Mouse (Mus musculus) frontal cortex, postnatal 10 days (tissue): Measurements from ENCODE around the gene Lrrc74b.
A peak's percentile ranks its signal among the peaks of the same experiment; 100 is the strongest.
"Not testable (repeated sequence)": the region's sequence is repeated elsewhere in the genome, so short reads cannot be mapped to it uniquely, and the experiment has no call there.

ENCODE experiments used
- DNase-seq, 2 experiments: peaks; one replicate each; pipeline ENCODE4 v3.0.0; 2022; ENCODE audit warnings: low spot score in 2 of 2, mixed read lengths in 1 of 2

Lrrc74b gene

DNA sequence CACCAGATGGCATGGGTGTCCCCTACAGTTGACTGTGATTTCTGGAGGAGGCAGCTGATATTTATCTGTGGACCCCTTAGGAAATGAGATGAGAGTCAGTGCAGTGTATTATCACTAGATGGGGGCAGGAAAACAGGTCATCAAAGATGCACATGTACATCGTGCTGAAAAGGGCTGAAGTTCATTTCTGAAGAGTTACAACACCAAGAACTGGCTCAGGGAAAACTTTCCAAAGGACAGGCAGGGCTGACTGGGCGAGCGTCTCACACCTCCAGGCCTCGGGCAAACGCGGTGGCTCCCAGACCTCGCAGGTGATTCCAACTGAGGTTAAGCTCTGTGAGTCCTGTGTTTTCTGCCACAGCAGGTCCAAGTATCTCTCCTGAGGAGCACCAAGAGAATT is 8.2 kb downstream of the Lrrc74b start:
- no peak for DNase-seq

GRCm38 (mm10) chr16:17542632-17543031 is 18.4 kb downstream of the Lrrc74b start:
- no peak for DNase-seq

DNA sequence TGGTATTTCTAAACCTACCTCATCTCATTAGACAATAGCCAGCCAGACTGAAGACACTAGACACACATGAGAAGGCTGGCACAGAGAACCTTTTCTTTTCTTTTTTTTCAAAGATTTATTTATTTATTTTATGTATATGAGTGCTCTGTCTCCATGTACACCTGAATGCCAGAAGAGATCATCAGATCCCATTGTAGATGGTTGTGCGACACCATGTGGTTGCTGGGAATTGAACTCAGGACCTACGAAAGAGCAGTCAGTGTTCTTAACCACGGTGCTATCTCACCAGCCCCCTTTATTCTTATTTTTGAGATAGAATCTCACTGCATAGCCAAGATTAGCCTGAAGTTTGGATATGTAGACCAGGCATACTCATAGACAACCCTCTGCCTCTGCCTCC is 24.5 kb downstream of the Lrrc74b start:
- DNase-seq, result no peak

DNA sequence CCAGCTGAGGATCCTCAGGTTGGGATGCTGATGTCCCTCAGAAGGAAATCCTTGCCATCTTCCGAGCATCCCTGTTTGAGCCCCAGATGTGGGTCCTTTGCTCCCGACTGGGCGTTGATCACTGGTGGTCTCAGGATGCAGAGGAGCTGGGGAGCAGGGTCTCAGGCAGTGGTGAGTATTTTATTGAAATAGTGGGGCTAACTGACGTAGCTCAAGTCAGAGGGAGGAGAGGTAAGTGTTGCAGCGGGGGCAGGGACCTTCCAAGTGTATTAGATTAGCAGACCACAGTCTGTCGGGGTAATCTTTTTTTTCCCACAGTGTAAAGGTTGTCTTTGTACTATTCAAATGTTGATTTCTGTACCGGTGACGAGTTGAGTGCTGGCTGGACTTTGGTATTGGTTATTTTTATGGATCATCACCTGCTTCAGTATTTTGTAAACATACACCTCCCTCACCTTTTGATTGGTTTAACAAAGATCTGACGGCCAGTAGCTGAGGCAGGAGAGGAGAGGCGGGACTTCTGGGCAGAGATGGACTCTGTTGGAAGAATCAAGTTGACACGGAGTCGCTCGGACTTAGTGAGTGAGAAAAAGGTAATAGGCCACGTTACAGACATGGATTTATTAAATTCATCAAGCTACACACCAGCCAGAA is 28.2 kb downstream of the Lrrc74b start:
- DNase-seq, result no peak

- no peak for DNase-seq
These were observed 28.8 kb downstream of the Lrrc74b start for GRCm38 (mm10) chr16:17532271-17532670.

DNA sequence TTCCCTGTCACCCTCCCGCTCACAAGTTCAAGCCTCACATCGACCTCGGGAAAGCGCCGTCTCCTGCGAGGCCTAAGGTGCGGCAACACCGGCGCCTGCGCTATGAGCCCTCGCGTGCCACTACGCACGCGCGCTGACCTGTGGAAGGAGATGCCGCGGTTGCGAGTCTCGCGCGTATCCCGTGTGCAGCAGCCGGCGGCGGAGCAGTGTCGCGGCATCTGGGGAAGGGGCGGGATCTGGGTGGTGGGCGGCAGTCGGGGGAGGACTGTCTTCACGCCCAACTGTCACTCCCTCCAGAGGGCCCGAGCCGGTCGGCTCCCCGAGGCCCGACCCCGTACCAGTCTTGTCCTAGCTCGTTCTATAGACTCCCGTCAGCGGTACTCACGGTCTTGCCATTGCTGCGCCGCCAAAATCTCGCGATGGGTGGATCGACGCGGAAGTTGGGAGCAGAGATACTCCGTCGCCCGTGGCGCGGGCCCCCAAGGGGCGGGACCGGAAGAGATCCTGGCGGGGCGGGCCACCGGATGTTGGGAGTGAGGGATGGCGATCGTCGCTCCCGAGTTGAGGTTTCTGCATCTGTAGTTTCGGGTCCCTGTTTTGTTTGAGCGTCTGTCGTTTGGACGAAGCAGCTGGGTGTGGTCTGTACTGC is 30.3 kb downstream of the Lrrc74b start, which contains the start of gene Thap7:
Thap7 (minus strand) TSS at position 497 of the 649 bp plus-strand sequence.
- peak; percentile 93 to 95 for DNase-seq

GRCm38 (mm10) chr16:17529981-17530586 is 31.0 kb downstream of the Lrrc74b start:
- DNase-seq, result no peak

- no peak for DNase-seq
These were observed 32.8 kb downstream of the Lrrc74b start for GRCm38 (mm10) chr16:17528276-17528675.

GRCm38 (mm10) chr16:17527606-17528005 is 33.4 kb downstream of the Lrrc74b start:
- DNase-seq, result no peak

DNA sequence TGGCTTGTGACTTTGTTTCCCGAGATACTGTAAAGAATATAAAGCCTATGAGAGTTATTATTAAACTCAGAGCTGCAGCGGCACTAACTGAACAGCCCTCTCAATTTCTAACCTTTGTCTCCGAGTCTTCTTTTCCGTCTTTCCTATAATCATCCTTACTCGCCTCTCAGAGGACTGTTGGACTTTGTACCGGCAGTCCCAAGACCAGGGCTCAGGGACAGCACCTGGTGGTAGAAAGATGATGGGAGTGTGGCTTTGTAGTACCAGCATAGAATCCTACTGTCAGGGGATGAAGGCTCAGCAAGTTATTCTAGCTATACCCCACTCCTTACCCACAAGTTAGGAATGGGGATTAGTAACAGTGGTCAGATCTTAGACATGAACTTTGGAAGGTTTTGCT is 34.8 kb downstream of the Lrrc74b start:
- no peak for DNase-seq

DNA sequence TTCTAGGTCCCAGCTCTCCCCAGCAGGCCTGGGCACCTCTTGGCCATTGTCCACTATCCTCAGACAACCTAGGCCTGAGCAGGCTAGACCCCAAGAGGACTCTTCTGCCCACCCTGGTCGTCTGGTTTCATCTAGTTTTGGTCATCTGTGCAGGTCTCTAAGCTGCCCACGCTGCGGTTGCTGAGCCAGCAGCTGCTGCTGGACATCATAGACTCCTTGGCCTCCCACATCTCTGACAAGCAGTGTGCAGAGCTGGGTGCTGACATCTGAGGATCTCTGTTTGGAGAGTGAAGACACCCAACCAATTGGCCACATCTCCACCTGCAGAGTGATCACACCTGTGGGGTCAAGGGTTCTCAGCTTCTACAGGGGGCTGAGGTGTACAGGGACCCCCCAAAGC is 35.5 kb downstream of the Lrrc74b start:
- DNase-seq, result no peak

- no peak for DNase-seq
These were observed 36.9 kb downstream of the Lrrc74b start for GRCm38 (mm10) chr16:17524156-17524555.

- DNase-seq, result no peak
These were observed 42.1 kb downstream of the Lrrc74b start for GRCm38 (mm10) chr16:17518910-17519309.

DNA sequence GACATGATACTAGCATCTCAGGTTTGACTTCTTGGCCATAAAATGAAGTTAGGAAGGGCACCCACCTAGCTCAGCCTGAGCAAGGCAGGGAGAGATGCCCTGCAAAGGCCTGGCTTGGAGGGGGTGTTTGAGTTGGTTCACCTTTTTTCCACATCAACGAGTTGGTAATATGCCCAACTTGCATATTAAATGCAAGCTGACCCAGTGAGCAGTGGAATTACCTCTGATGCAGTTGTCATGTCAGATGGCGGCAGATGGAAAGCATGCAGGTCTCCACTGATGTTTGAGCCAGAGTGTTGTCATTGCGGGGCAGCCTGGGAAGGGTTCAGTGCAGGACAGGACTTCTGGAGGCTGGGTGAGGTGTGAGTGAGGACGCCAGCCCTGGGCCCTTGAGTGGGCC is 49.6 kb downstream of the Lrrc74b start:
- no peak for DNase-seq

DNA sequence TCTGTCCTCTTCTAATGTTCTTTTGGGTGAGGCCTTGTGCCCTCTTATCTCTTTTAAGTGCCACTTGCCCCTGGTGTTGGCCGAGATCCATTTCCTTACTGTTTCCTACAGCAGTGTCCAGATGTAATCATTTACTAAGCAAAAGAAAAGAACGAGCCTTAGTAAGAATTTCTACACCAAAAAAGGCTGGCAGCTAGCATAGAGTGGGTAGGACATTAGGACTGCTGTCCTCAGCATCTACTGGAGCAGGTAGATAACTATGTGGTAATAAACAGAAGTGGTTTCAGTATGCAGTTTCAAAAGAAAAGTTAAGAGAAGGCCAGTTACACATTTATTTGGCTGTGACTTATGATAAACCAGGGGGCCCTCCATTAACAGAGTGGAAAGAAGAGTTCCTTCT is 50.4 kb downstream of the Lrrc74b start:
- no peak for DNase-seq

DNA sequence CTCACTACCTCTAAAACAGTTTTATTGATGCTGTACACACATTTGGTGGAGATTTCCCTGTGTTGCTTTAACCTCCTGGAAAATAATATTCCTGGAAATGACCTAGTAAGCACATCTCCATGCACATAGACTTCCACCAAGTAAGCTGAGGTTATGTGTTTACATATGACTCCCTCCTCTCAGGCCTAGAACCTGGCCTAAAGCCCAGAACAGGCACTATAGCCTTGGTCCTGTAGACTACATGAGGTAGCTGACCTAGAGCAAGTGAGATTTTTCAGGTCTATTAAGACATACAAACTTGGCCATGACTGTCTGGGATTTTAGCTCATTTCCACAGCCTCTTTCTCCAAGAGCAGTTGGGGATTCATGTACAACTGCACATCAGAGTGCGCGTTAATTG is 50.9 kb downstream of the Lrrc74b start:
- no peak for DNase-seq

GRCm38 (mm10) chr16:17509240-17509597 is 51.8 kb downstream of the Lrrc74b start:
- DNase-seq, result no peak

DNA sequence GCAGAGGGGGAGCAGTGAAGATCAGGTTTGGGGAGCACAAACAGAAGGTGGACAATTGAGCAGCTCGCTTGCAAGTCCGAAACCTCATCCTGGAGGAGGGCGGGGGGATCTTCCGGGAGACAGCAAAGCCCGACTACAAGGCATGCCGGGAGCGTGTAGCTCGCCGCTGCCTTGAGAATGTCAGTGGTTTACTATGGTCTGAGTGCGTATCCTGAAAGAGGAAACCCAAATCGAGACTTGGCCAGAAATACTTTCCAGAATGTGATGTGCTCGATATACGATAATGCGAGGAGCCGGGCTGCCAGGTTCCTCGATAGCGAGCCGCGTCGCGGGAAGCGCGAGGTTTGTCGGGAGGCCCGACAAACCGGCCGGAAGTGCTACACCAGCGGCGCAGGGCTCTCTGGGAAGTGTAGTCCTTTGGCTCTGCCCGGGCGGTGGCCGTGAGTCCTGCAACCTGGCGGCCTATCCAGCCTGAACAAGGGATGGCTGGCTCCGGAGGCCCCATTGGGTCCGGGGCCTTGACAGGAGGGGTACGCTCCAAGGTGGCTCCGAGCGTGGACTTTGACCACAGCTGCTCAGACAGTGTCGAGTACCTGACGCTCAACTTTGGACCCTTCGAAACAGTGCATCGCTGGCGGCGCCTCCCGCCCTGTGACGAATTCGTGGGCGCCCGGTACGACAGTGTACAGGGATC is 52.4 kb downstream of the Lrrc74b start, which contains the start of gene Lztr1:
Lztr1 (plus strand) TSS at position 143 of the 694 bp plus-strand sequence.
- DNase-seq, result peak; percentile 79 to 87

DNA sequence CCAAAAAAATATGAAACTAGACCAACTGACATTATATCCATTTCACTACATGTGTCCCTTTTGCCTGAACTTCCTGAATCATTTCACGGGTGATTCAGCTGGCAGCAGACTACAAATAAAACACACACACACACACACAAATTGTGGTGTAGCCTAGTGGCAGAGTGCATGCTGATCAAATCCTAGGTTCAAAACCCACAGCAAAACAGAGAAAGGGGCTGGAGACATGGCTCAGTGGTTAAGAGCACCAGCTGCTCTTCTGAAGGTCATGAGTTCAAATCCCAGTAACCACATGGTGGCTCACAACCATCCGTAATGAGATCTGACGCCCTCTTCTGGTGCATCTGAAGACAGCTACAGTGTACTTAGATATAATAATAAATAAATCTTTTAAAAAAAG is 53.0 kb downstream of the Lrrc74b start:
- not testable (repeated sequence) for DNase-seq

DNA sequence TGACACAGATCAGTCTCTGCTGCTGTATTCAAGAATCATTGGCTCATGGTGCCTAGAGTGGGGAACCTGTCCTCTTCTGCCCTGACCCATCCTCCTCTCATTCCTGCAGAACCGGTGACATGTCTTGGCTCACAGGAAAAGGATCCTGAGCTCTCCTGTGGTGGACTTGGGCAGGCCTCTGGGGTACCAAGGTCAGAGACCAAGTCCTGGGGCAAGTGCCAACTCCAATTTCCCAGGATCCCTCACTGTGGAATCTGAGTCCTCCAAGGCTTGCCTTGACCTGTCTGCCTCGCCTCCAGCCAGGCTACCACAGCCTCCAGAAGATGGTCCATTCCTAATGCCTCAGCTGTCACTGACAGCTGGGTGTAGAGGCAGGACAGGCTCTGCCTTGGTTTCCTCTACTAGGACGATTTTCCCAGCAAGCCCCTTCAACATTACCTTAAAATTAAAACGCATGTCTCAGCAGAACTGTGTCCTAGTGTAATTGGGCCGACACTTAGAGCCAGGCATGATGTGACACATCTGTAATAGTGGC is 54.0 kb downstream of the Lrrc74b start:
- DNase-seq, result no peak

- no peak for DNase-seq
These were observed 58.4 kb downstream of the Lrrc74b start for GRCm38 (mm10) chr16:17502681-17503080.

DNA sequence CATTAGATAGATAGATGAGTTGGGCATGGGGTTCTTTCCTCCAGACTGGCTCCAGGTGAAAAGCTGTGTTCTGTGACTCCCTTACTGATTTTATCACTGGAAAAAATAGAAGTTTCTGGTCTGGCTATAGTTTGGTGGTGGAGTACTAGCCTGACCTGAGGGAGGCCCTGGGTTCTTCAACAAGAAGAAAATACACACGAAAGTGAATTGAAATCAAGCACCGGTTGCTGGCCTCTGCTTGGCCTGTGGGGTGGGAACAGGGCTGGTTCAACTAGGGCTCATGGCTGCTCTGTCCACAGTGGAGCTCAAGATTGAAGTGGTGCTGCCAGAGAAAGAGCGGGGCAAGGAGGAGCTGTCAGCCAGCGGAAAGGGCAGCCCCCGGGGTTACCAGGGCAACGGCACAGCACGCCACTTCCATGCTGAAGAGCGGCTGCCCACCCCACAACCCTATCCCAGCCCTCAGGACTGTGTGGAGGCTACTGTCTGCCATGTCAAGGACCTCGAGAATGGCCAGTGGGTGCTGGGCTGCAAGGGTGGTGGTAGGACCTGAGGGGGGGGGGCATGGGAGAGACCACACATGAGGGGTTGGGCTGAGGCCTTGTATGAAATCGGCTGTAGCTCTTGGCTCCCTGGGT is 61.7 kb downstream of the Lrrc74b start:
- DNase-seq, result peak; percentile 39 to 46
